Mouse (Mus musculus) stomach, postnatal 0 days (tissue): ENCODE data around the gene Nol4l. TPM values are rescaled to one million over a fixed set of nuclear protein-coding genes. Genes with fewer than 3 reads are reported as not detected.

Experiments
- ATAC-seq: fragments of 200-750 bp; cut with Nextera tagmentation; 2 replicates; pipeline ENCODE4 v1.8.0; 2017; ENCODE audit not compliant: low FRiP score, low TSS enrichment
- DNase-seq: peaks from one replicate; pipeline ENCODE4 v3.0.0-alpha.2; 2016; ENCODE audit warnings: low spot score
- H3K27ac ChIP-seq: fragments of 300-500 bp; sonication (generic); replicated peaks from 2 replicates; pipeline ENCODE4 v1.5.1; 2014; ENCODE audit warnings: mild to moderate bottlenecking, control low read depth
- H3K27me3 ChIP-seq: fragments of 300-500 bp; sonication (generic); 2 replicates; pipeline ENCODE4 v1.6.1; 2014; ENCODE audit warnings: low read length; ENCODE audit not compliant: control insufficient read depth, insufficient read depth
- H3K36me3 ChIP-seq: fragments of 300-500 bp; sonication (generic); 2 replicates; pipeline ENCODE4 v1.6.1; 2014; ENCODE audit warnings: low read length, mixed read lengths; ENCODE audit not compliant: control insufficient read depth, insufficient read depth
- H3K4me1 ChIP-seq: fragments of 300-500 bp; sonication (generic); replicated peaks from 2 replicates; pipeline ENCODE4 v1.6.1; 2014; ENCODE audit warnings: antibody characterized with exemption; ENCODE audit not compliant: control insufficient read depth, insufficient read depth
- H3K4me2 ChIP-seq: fragments of 300-500 bp; sonication (generic); replicated peaks from 2 replicates; pipeline ENCODE4 v1.6.1; 2014; ENCODE audit warnings: low read depth, mild to moderate bottlenecking, control low read depth, moderate library complexity
- H3K4me3 ChIP-seq: fragments of 300-500 bp; sonication (generic); 2 replicates; pipeline ENCODE4 v1.5.1; 2014; ENCODE audit warnings: low read depth, low read length, control low read depth
- H3K9ac ChIP-seq: fragments of 300-500 bp; sonication (generic); 2 replicates; pipeline ENCODE4 v1.6.1; 2014; ENCODE audit warnings: mild to moderate bottlenecking, low read length, control low read depth, mixed read lengths
- H3K9me3 ChIP-seq: fragments of 300-500 bp; sonication (generic); 2 replicates; pipeline ENCODE4 v1.6.1; 2016; ENCODE audit warnings: low read length; ENCODE audit not compliant: control insufficient read depth
- CTCF ChIP-seq: IDR thresholded peaks from 2 replicates; pipeline ENCODE4 v1.5.1; 2016; ENCODE audit warnings: antibody characterized with exemption, low read depth, mild to moderate bottlenecking, moderate library complexity
- EP300 ChIP-seq: optimal IDR thresholded peaks from 2 replicates; pipeline ENCODE3; 2016; ENCODE audit warnings: antibody characterized with exemption
- WGBS: fragments of 180-500 bp; shearing (Covaris S2); extraction: QIAGEN DNeasy Blood & Tissue Kit; methylation state at CpG from one replicate; pipeline ENCODE4 v1.1.7; 2014; 5-methylcytosine and 5-hydroxymethylcytosine counted together
- polyA plus RNA-seq: library from polyadenylated mRNA; unstranded; fragments of >200 nt; fragmentation: Nextera tagmentation; extraction: Ambion mirVana; gene quantifications from 2 replicates; pipeline ENCODE4 v1.2.1, GENCODE M21; 2015

Gene Nol4l
- polyA plus RNA-seq, 1 experiment from 2014 or later = 4.4 TPM

GRCm38 (mm10) chr2:153568013-153568412 is 38.2 kb upstream of the Nol4l start:
- DNase-seq (no peak), ATAC-seq (no peak)
- no peak overlapping the region for H3K4me3 ChIP-seq
- H3K9ac ChIP-seq = no peak overlapping the region
- TF ChIP-seq EP300 = no peak
- no peak for TF ChIP-seq CTCF
- WGBS = 62% methylated on average over 4 of the region's 4 CpGs
- no peaks in the 10 kb centered on the region for H3K36me3 ChIP-seq
- H3K4me1 ChIP-seq = no peaks in the 10 kb centered on the region
- no peak overlapping the region for H3K27ac ChIP-seq
- no peak overlapping the region for H3K4me2 ChIP-seq
- no peaks in the 10 kb centered on the region for H3K27me3 ChIP-seq
- H3K9me3 ChIP-seq = no peaks in the 10 kb centered on the region

GRCm38 (mm10) chr2:153564343-153564742 is 34.6 kb upstream of the Nol4l start:
- 86% methylated on average over 3 of the region's 3 CpGs for WGBS
- no peak for DNase-seq
- H3K9ac ChIP-seq = no peak overlapping the region
- no peaks in the 10 kb centered on the region for H3K9me3 ChIP-seq
- no peak for ATAC-seq
- H3K36me3 ChIP-seq = no peaks in the 10 kb centered on the region
- H3K27ac ChIP-seq = no peak overlapping the region
- no peak overlapping the region for H3K4me2 ChIP-seq
- H3K27me3 ChIP-seq = no peaks in the 10 kb centered on the region
- no peak overlapping the region for H3K4me3 ChIP-seq
- TF ChIP-seq CTCF = peak; percentile 61
- no peak for TF ChIP-seq EP300
- H3K4me1 ChIP-seq = peaks cover 11% of the 10 kb centered on the region

- 0 out of 2 replicates have a peak overlapping the region, but pooled peaks have one; percentile 18 for H3K27ac ChIP-seq
- no peak overlapping the region for H3K4me3 ChIP-seq
- no peak for ATAC-seq
Measured at GRCm38 (mm10) chr2:153561564-153561963, 31.8 kb upstream of the Nol4l start.

DNA sequence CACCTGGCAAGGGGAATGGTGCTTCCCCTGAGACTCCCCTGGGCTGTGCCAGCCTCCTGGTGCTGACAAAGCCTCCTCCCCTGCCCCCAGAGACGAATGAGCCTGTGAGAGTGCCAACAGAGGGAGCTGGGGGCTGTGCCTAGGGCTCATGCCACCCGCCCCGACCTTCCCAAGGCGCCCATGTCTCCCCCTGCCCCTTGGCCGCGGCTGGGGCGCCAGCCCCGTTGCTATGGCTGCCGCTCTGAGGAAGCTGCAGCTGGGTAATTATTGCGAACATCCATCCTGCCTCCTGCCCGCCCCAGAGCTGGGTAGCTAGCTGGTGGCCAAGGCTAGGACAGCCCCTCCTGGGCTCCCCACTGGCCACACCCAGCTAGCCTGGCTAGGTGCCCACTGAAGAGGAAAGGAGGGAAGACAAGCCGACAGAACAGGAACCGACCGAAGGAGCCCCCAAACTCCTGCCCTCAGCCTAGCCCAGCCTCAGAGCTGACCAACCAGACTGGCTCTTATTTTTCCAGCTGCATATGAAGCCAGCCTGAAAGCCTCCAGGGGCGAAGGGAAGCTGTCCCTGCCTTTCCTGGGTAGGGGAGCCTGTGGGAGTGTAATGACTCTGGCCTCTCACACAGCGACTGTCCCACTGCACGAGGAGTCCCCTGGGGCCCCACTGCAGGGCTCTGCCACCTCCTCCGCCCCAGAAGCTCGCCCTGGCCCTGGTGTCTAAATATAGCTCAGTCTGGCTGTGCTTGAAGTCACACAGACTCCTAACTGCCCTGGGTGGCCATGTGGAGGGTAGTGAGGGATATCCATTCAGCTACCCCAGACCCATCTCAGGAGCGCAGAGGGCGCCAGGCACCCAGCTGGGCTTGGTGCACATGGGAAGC is 31.1 kb upstream of the Nol4l start:
- peaks cover 11% of the 10 kb centered on the region for H3K4me1 ChIP-seq
- DNase-seq (peak; percentile 54), ATAC-seq (peak; percentile 45)
- WGBS = 9% methylated on average over 20 of the region's 21 CpGs
- TF ChIP-seq EP300 = no peak
- no peak for TF ChIP-seq CTCF
- H3K27ac ChIP-seq = peak overlapping the region; percentile 40; the same call in 1 of the 2 replicates
- no peaks in the 10 kb centered on the region for H3K36me3 ChIP-seq
- H3K27me3 ChIP-seq = no peaks in the 10 kb centered on the region
- 0 out of 2 replicates have a peak overlapping the region, but pooled peaks have one; percentile 8 for H3K4me3 ChIP-seq
- H3K4me2 ChIP-seq = peak overlapping the region; percentile 41
- no peaks in the 10 kb centered on the region for H3K9me3 ChIP-seq
- peak overlapping the region; percentile 38; the same call in 1 of the 2 replicates for H3K9ac ChIP-seq

More at GRCm38 (mm10) chr2:153561564-153561963, 31.8 kb upstream of the Nol4l start:
- Histone ChIP-seq H3K9me3 (no peaks in the 10 kb centered on the region), H3K27me3 (no peaks in the 10 kb centered on the region), H3K36me3 (no peaks in the 10 kb centered on the region), H3K4me1 (peaks cover 11% of the 10 kb centered on the region), H3K4me2 (no peak overlapping the region), H3K9ac (no peak overlapping the region)
- WGBS = 45% methylated on average over 5 of the region's 5 CpGs
- TF ChIP-seq EP300 (no peak), CTCF (no peak)
- DNase-seq = no peak

GRCm38 (mm10) chr2:153559613-153560152 is 29.9 kb upstream of the Nol4l start:
- H3K9me3 ChIP-seq = no peaks in the 10 kb centered on the region
- ATAC-seq (no peak), DNase-seq (no peak)
- peaks cover 11% of the 10 kb centered on the region for H3K4me1 ChIP-seq
- H3K9ac ChIP-seq = no peak overlapping the region
- no peak overlapping the region for H3K4me3 ChIP-seq
- 50% methylated on average over 8 of the region's 8 CpGs for WGBS
- TF ChIP-seq CTCF = no peak
- no peak for TF ChIP-seq EP300
- H3K4me2 ChIP-seq = no peak overlapping the region
- no peak overlapping the region for H3K27ac ChIP-seq
- H3K36me3 ChIP-seq = no peaks in the 10 kb centered on the region
- H3K27me3 ChIP-seq = no peaks in the 10 kb centered on the region

DNA sequence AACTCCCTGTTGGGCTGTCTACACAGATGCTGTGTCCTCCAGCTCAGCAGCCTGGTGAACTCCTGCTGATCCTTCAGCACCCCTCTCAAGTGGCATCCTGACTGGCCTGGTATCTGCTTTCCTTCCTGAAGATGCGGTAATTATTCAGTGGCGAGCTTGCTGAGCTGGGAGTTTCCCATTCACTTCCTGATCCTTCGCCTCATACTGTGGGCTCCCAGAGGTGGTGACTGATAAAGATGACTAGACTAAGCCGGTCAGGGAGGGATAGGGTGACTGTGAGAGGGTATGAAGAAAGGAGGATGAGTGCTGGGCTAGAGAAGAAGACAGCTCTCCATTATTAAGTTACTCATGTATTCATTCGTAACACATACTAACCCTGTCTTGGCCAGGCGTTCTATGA is 28.7 kb upstream of the Nol4l start:
- ATAC-seq = no peak
- H3K27ac ChIP-seq = no peak overlapping the region
- H3K36me3 ChIP-seq = no peaks in the 10 kb centered on the region

More for the DNA sequence above, 28.7 kb upstream of the Nol4l start:
- Histone ChIP-seq H3K4me2 (no peak overlapping the region), H3K9me3 (no peaks in the 10 kb centered on the region), H3K27me3 (no peaks in the 10 kb centered on the region), H3K9ac (no peak overlapping the region), H3K4me3 (no peak overlapping the region), H3K4me1 (peaks cover 11% of the 10 kb centered on the region)
- DNase-seq = no peak
- TF ChIP-seq EP300 (no peak), CTCF (no peak)
- WGBS = 61% methylated on average over 6 of the region's 6 CpGs
